Mouse (Mus musculus): ENCODE measurements around the gene Dnah12. TPM values are rescaled to one million over a fixed set of nuclear protein-coding genes. Genes with fewer than 3 reads are reported as not detected.
"Not testable (repeated sequence)": the region's sequence is repeated elsewhere in the genome, so short reads cannot be mapped to it uniquely, and the experiment has no call there.

Gene Dnah12
- total and polyA plus RNA-seq, 2 experiments from 2014 or later, result 0.14 to 0.63 TPM

- 92% methylated on average over 2 of the region's 2 CpGs for WGBS
- ATAC-seq (no peak), DNase-seq (ENCODE audit: low spot score) (no peak)
- Histone ChIP-seq H3K36me3 (ENCODE audit: insufficient read depth, low read length) (peaks cover 19% of the 10 kb centered on the region), H3K4me2 (ENCODE audit: low read depth, low read length) (no peak overlapping the region), H3K27me3 (ENCODE audit: insufficient read depth, low read length) (no peaks in the 10 kb centered on the region), H3K4me1 (ENCODE audit: insufficient read depth, low read length) (peaks cover 7% of the 10 kb centered on the region), H3K9me3 (ENCODE audit: low read length) (no peaks in the 10 kb centered on the region), H3K27ac (no peak overlapping the region), H3K9ac (replicated peaks; ENCODE audit: low read length) (no peak overlapping the region), H3K4me3 (ENCODE audit: low read length) (no peak overlapping the region)
- TF ChIP-seq CTCF (IDR thresholded peaks at IDR 0.05; ENCODE audit: low read depth), result no peak
These were observed 30.6 kb upstream of the Dnah12 start for GRCm38 (mm10) chr14:26662488-26662887.

GRCm38 (mm10) chr14:26663851-26664250, 29.2 kb upstream of the Dnah12 start:
- Histone ChIP-seq H3K27ac (no peak overlapping the region), H3K27me3 (ENCODE audit: insufficient read depth, low read length) (no peaks in the 10 kb centered on the region), H3K4me1 (ENCODE audit: insufficient read depth, low read length) (peaks cover 15% of the 10 kb centered on the region), H3K36me3 (ENCODE audit: insufficient read depth, low read length) (peaks cover 19% of the 10 kb centered on the region), H3K9ac (replicated peaks; ENCODE audit: low read length) (no peak overlapping the region), H3K9me3 (ENCODE audit: low read length) (no peaks in the 10 kb centered on the region), H3K4me3 (ENCODE audit: low read length) (no peak overlapping the region), H3K4me2 (ENCODE audit: low read depth, low read length) (no peak overlapping the region)
- no peak for ATAC-seq
- 93% methylated on average over 2 of the region's 2 CpGs for WGBS
- DNase-seq (ENCODE audit: low spot score), result no peak
- TF ChIP-seq CTCF (IDR thresholded peaks at IDR 0.05; ENCODE audit: low read depth), result no peak

GRCm38 (mm10) chr14:26667991-26668370, 25.1 kb upstream of the Dnah12 start:
- H3K4me3 ChIP-seq (ENCODE audit: low read length), result peak overlapping the region; percentile 95
- H3K4me1 ChIP-seq (ENCODE audit: insufficient read depth, low read length), result peaks cover 20% of the 10 kb centered on the region
- TF ChIP-seq CTCF (IDR thresholded peaks at IDR 0.05; ENCODE audit: low read depth), result no peak
- H3K36me3 ChIP-seq (ENCODE audit: insufficient read depth, low read length), result peaks cover 12% of the 10 kb centered on the region
- H3K4me2 ChIP-seq (ENCODE audit: low read depth, low read length), result peak overlapping the region; percentile 98
- 23% methylated on average over 6 of the region's 6 CpGs for WGBS
- H3K9me3 ChIP-seq (ENCODE audit: low read length), result no peaks in the 10 kb centered on the region
- DNase-seq (ENCODE audit: low spot score), result no peak
- H3K27ac ChIP-seq, result no peak overlapping the region
- no peak for ATAC-seq
- H3K9ac ChIP-seq (replicated peaks; ENCODE audit: low read length), result peak overlapping the region; percentile 69
- H3K27me3 ChIP-seq (ENCODE audit: insufficient read depth, low read length), result no peaks in the 10 kb centered on the region

- Histone ChIP-seq H3K4me2 (ENCODE audit: low read depth, low read length) (peak overlapping the region; percentile 98), H3K9me3 (ENCODE audit: low read length) (no peaks in the 10 kb centered on the region), H3K36me3 (ENCODE audit: insufficient read depth, low read length) (peaks cover 11% of the 10 kb centered on the region), H3K4me1 (ENCODE audit: insufficient read depth, low read length) (peaks cover 20% of the 10 kb centered on the region), H3K27ac (peak overlapping the region; percentile 91), H3K9ac (replicated peaks; ENCODE audit: low read length) (peak overlapping the region; percentile 69), H3K4me3 (ENCODE audit: low read length) (peak overlapping the region; percentile 95), H3K27me3 (ENCODE audit: insufficient read depth, low read length) (no peaks in the 10 kb centered on the region)
- DNase-seq (ENCODE audit: low spot score) (peak; percentile 57), ATAC-seq (peak; percentile 52)
- WGBS, result under 1% methylated on average over 73 of the region's 73 CpGs
- peak; percentile 23; the same call in 1 of the 2 replicates for TF ChIP-seq CTCF (IDR thresholded peaks at IDR 0.05; ENCODE audit: low read depth)
These were observed 24.4 kb upstream of the Dnah12 start for GRCm38 (mm10) chr14:26668371-26669291.

- Histone ChIP-seq H3K4me1 (ENCODE audit: insufficient read depth, low read length) (peaks cover 20% of the 10 kb centered on the region), H3K4me3 (ENCODE audit: low read length) (peak within 1 kb of the TSS; percentile 95), H3K36me3 (ENCODE audit: insufficient read depth, low read length) (peaks cover 9% of the 10 kb centered on the region), H3K9me3 (ENCODE audit: low read length) (no peaks in the 10 kb centered on the region), H3K27me3 (ENCODE audit: insufficient read depth, low read length) (no peaks in the 10 kb centered on the region), H3K27ac (peak within 1 kb of the TSS; percentile 91), H3K9ac (replicated peaks; ENCODE audit: low read length) (peak within 1 kb of the TSS; percentile 69), H3K4me2 (ENCODE audit: low read depth, low read length) (peak within 1 kb of the TSS; percentile 98)
- peak; percentile 96 for ATAC-seq
- under 1% methylated on average over 70 of the region's 70 CpGs for WGBS
- no peak; the same call in 1 of the 2 replicates for TF ChIP-seq CTCF (IDR thresholded peaks at IDR 0.05; ENCODE audit: low read depth)
- peak; percentile 94 for DNase-seq (ENCODE audit: low spot score)
These were observed 23.6 kb upstream of the Dnah12 start, which contains the start of gene Pde12 for GRCm38 (mm10) chr14:26669292-26670073. Pde12 (minus strand) TSS chr14:26669883.

- no peak; the same call in 1 of the 2 replicates for TF ChIP-seq CTCF (IDR thresholded peaks at IDR 0.05; ENCODE audit: low read depth)
- Histone ChIP-seq H3K27ac (no peak overlapping the region), H3K27me3 (ENCODE audit: insufficient read depth, low read length) (no peaks in the 10 kb centered on the region), H3K4me3 (ENCODE audit: low read length) (no peak overlapping the region), H3K9ac (replicated peaks; ENCODE audit: low read length) (no peak overlapping the region), H3K4me2 (ENCODE audit: low read depth, low read length) (no peak overlapping the region), H3K4me1 (ENCODE audit: insufficient read depth, low read length) (peaks cover 20% of the 10 kb centered on the region), H3K36me3 (ENCODE audit: insufficient read depth, low read length) (peaks cover 1% of the 10 kb centered on the region; the same call in 1 of the 2 replicates), H3K9me3 (ENCODE audit: low read length) (no peaks in the 10 kb centered on the region)
- ATAC-seq (no peak), DNase-seq (ENCODE audit: low spot score) (no peak)
These were observed 22.1 kb upstream of the Dnah12 start for GRCm38 (mm10) chr14:26670964-26671363.

GRCm38 (mm10) chr14:26671870-26672615, 21.0 kb upstream of the Dnah12 start:
- DNase-seq (ENCODE audit: low spot score); H3K27me3 ChIP-seq (ENCODE audit: insufficient read depth, low read length); ATAC-seq; H3K27ac ChIP-seq; H3K9me3 ChIP-seq (ENCODE audit: low read length); H3K9ac ChIP-seq (replicated peaks; ENCODE audit: low read length); H3K4me2 ChIP-seq (ENCODE audit: low read depth, low read length); H3K4me3 ChIP-seq (ENCODE audit: low read length); H3K36me3 ChIP-seq (ENCODE audit: insufficient read depth, low read length): not testable (repeated sequence)
- WGBS, result 68% methylated on average over 17 of the region's 17 CpGs
- H3K4me1 ChIP-seq (ENCODE audit: insufficient read depth, low read length), result peaks cover 17% of the 10 kb centered on the region

- H3K36me3 ChIP-seq (ENCODE audit: insufficient read depth, low read length); ATAC-seq; DNase-seq (ENCODE audit: low spot score); H3K27ac ChIP-seq; H3K9ac ChIP-seq (replicated peaks; ENCODE audit: low read length); H3K9me3 ChIP-seq (ENCODE audit: low read length); H3K27me3 ChIP-seq (ENCODE audit: insufficient read depth, low read length); H3K4me2 ChIP-seq (ENCODE audit: low read depth, low read length); H3K4me1 ChIP-seq (ENCODE audit: insufficient read depth, low read length); H3K4me3 ChIP-seq (ENCODE audit: low read length): not testable (repeated sequence)
- 85% methylated on average over 2 of the region's 2 CpGs for WGBS
These were observed 18.5 kb upstream of the Dnah12 start for GRCm38 (mm10) chr14:26674476-26675169.

Measured in hindbrain, postnatal 0 days (tissue).